Mouse (Mus musculus) limb, embryonic 11.5 days (tissue): ENCODE measurements around the gene Ttyh2. TPM values are rescaled to one million over a fixed set of nuclear protein-coding genes. Genes with fewer than 3 reads are reported as not detected.
"Not testable (repeated sequence)": the region's sequence is repeated elsewhere in the genome, so short reads cannot be mapped to it uniquely, and the experiment has no call there.

Experiments used
- ATAC-seq: fragments of 200-750 bp; cut with Nextera tagmentation; 2 replicates; pipeline ENCODE4 v1.8.0; 2017; ENCODE audit warnings: low read depth; ENCODE audit not compliant: insufficient number of reproducible peaks, low FRiP score, low TSS enrichment
- DNase-seq: peaks from one replicate; pipeline ENCODE4 v3.0.0-alpha.2; 2015; ENCODE audit warnings: low spot score
- H3K27ac ChIP-seq: fragments of 300-500 bp; sonication (generic); replicated peaks from 2 replicates; pipeline ENCODE4 v1.5.1; 2014; ENCODE audit warnings: low read depth, mild to moderate bottlenecking, low read length
- H3K27me3 ChIP-seq: fragments of 300-500 bp; sonication (generic); 2 replicates; pipeline ENCODE4 v1.6.1; 2014; ENCODE audit warnings: mild to moderate bottlenecking, low read length, mixed read lengths; ENCODE audit not compliant: control insufficient read depth, insufficient read depth
- H3K36me3 ChIP-seq: fragments of 300-500 bp; sonication (generic); 2 replicates; pipeline ENCODE4 v1.6.1; 2014; ENCODE audit warnings: mild to moderate bottlenecking, low read length, moderate library complexity, mixed read lengths; ENCODE audit not compliant: control insufficient read depth, insufficient read depth
- H3K4me1 ChIP-seq: fragments of 300-500 bp; sonication (generic); 2 replicates; pipeline ENCODE4 v1.6.1; 2014; ENCODE audit warnings: low read length, mixed read lengths; ENCODE audit not compliant: control insufficient read depth, insufficient read depth
- H3K4me2 ChIP-seq: fragments of 300-500 bp; sonication (generic); 2 replicates; pipeline ENCODE4 v1.6.1; 2014; ENCODE audit warnings: low read depth, mild to moderate bottlenecking, moderate library complexity; ENCODE audit not compliant: severe bottlenecking
- H3K4me3 ChIP-seq: fragments of 300-500 bp; sonication (generic); 2 replicates; pipeline ENCODE4 v1.5.1; 2014; ENCODE audit warnings: low read depth, low read length
- H3K9ac ChIP-seq: fragments of 300-500 bp; sonication (generic); 2 replicates; pipeline ENCODE4 v1.6.1; 2014; ENCODE audit warnings: mild to moderate bottlenecking, low read length
- H3K9me3 ChIP-seq: fragments of 300-500 bp; sonication (generic); 2 replicates; pipeline ENCODE4 v1.6.1; 2016; ENCODE audit warnings: low read length; ENCODE audit not compliant: control insufficient read depth
- whole genome bisulfite sequencing: fragments of 180-500 bp; shearing (Covaris S2); extraction: QIAGEN DNeasy Blood & Tissue Kit; methylation state at CpG from one replicate; pipeline ENCODE4 v1.1.7; 2014; 5-methylcytosine and 5-hydroxymethylcytosine counted together
- polyA plus RNA-seq: library from polyadenylated mRNA; unstranded; fragments of >200 nt; fragmentation: Nextera tagmentation; extraction: Ambion mirVana; gene quantifications from 2 replicates; pipeline ENCODE4 v1.2.1, GENCODE M21; 2014

The Ttyh2 gene
- polyA plus RNA-seq, 1 experiment from 2014 or later = 10.0 TPM

- H3K4me2 ChIP-seq = no peak overlapping the region
- DNase-seq = no peak
- H3K9ac ChIP-seq = no peak overlapping the region
- H3K4me1 ChIP-seq = 0 out of 2 replicates have a peak, but pooled peaks cover 4% of the 10 kb centered on the region
- no peak for ATAC-seq
- no peak overlapping the region for H3K4me3 ChIP-seq
- no peak overlapping the region for H3K27ac ChIP-seq
- no peaks in the 10 kb centered on the region for H3K9me3 ChIP-seq
- H3K36me3 ChIP-seq = no peaks in the 10 kb centered on the region
- no peaks in the 10 kb centered on the region for H3K27me3 ChIP-seq
- WGBS = 73% methylated on average over 2 of the region's 2 CpGs
Observed at GRCm38 (mm10) chr11:114665463-114665862, 9.8 kb upstream of the Ttyh2 start.

- H3K9ac ChIP-seq = no peak overlapping the region
Observed at GRCm38 (mm10) chr11:114666786-114667185, 8.4 kb upstream of the Ttyh2 start.

GRCm38 (mm10) chr11:114667236-114667931 is 7.8 kb upstream of the Ttyh2 start:
- Histone ChIP-seq H3K27me3 (no peaks in the 10 kb centered on the region), H3K4me2 (no peak overlapping the region), H3K27ac (no peak overlapping the region), H3K9me3 (no peaks in the 10 kb centered on the region), H3K4me1 (0 out of 2 replicates have a peak, but pooled peaks cover 4% of the 10 kb centered on the region), H3K36me3 (peaks cover 6% of the 10 kb centered on the region; the same call in 1 of the 2 replicates), H3K4me3 (no peak overlapping the region), H3K9ac (no peak overlapping the region)
- WGBS = 49% methylated on average over 17 of the region's 18 CpGs
- no peak for DNase-seq
- no peak for ATAC-seq

More at GRCm38 (mm10) chr11:114666786-114667185, 8.4 kb upstream of the Ttyh2 start:
- Histone ChIP-seq H3K9me3 (no peaks in the 10 kb centered on the region), H3K27ac (no peak overlapping the region), H3K4me2 (no peak overlapping the region), H3K4me1 (0 out of 2 replicates have a peak, but pooled peaks cover 4% of the 10 kb centered on the region), H3K4me3 (no peak overlapping the region), H3K36me3 (peaks cover 4% of the 10 kb centered on the region; the same call in 1 of the 2 replicates), H3K27me3 (no peaks in the 10 kb centered on the region)
- no peak for ATAC-seq
- DNase-seq = no peak
- 13% methylated on average over 13 of the region's 13 CpGs for WGBS

- H3K4me1 ChIP-seq, H3K4me3 ChIP-seq, ATAC-seq, H3K9me3 ChIP-seq, H3K27ac ChIP-seq, H3K27me3 ChIP-seq, H3K4me2 ChIP-seq, H3K9ac ChIP-seq: not testable (repeated sequence)
- 23% methylated on average over 11 of the region's 11 CpGs for WGBS
- DNase-seq = peak; percentile 63
- peaks cover 12% of the 10 kb centered on the region; the same call in 1 of the 2 replicates for H3K36me3 ChIP-seq
Observed at GRCm38 (mm10) chr11:114667932-114668285, 7.3 kb upstream of the Ttyh2 start.

GRCm38 (mm10) chr11:114668301-114668710 is 6.9 kb upstream of the Ttyh2 start, which contains the start of gene Rpl38:
Rpl38 (plus strand) TSS chr11:114668524.
- under 1% methylated on average over 20 of the region's 21 CpGs for WGBS
- Histone ChIP-seq H3K27ac (peak within 1 kb of the TSS; percentile 86), H3K4me1 (0 out of 2 replicates have a peak, but pooled peaks cover 4% of the 10 kb centered on the region), H3K9ac (peak within 1 kb of the TSS; percentile 95), H3K27me3 (no peaks in the 10 kb centered on the region), H3K4me2 (peak within 1 kb of the TSS; percentile 83), H3K36me3 (peaks cover 13% of the 10 kb centered on the region; the same call in 1 of the 2 replicates), H3K9me3 (no peaks in the 10 kb centered on the region), H3K4me3 (peak within 1 kb of the TSS; percentile 92)
- ATAC-seq (peak; percentile 72), DNase-seq (peak; percentile 96)

GRCm38 (mm10) chr11:114668741-114669623 is 6.2 kb upstream of the Ttyh2 start:
- DNase-seq (peak; percentile 89), ATAC-seq (peak; percentile 38)
- peak overlapping the region; percentile 83 for H3K4me2 ChIP-seq
- H3K36me3 ChIP-seq = peaks cover 13% of the 10 kb centered on the region; the same call in 1 of the 2 replicates
- H3K27ac ChIP-seq = peak overlapping the region; percentile 86
- H3K4me3 ChIP-seq = peak overlapping the region; percentile 92
- no peaks in the 10 kb centered on the region for H3K9me3 ChIP-seq
- under 1% methylated on average over 60 of the region's 60 CpGs for WGBS
- H3K27me3 ChIP-seq = no peaks in the 10 kb centered on the region
- H3K4me1 ChIP-seq = 0 out of 2 replicates have a peak, but pooled peaks cover 4% of the 10 kb centered on the region
- peak overlapping the region; percentile 95 for H3K9ac ChIP-seq

GRCm38 (mm10) chr11:114669651-114670168 is 5.5 kb upstream of the Ttyh2 start:
- Histone ChIP-seq H3K4me2 (peak overlapping the region; percentile 83), H3K4me1 (0 out of 2 replicates have a peak, but pooled peaks cover 4% of the 10 kb centered on the region), H3K36me3 (peaks cover 13% of the 10 kb centered on the region; the same call in 1 of the 2 replicates), H3K4me3 (peak overlapping the region; percentile 92), H3K27ac (no peak overlapping the region), H3K27me3 (no peaks in the 10 kb centered on the region), H3K9ac (peak overlapping the region; percentile 95), H3K9me3 (no peaks in the 10 kb centered on the region)
- ATAC-seq (no peak), DNase-seq (no peak)
- whole genome bisulfite sequencing = 13% methylated on average over 12 of the region's 12 CpGs

- H3K36me3 ChIP-seq = peaks cover 13% of the 10 kb centered on the region; the same call in 1 of the 2 replicates
- DNase-seq = no peak
- 91% methylated on average over 5 of the region's 5 CpGs for WGBS
Observed at GRCm38 (mm10) chr11:114671147-114671546, 4.1 kb upstream of the Ttyh2 start.

More at GRCm38 (mm10) chr11:114671147-114671546, 4.1 kb upstream of the Ttyh2 start:
- Histone ChIP-seq H3K27ac (no peak overlapping the region), H3K4me1 (peaks cover 9% of the 10 kb centered on the region; the same call in 1 of the 2 replicates), H3K4me2 (no peak overlapping the region), H3K27me3 (no peaks in the 10 kb centered on the region), H3K9ac (no peak overlapping the region), H3K9me3 (no peaks in the 10 kb centered on the region), H3K4me3 (no peak overlapping the region)
- no peak for ATAC-seq
